Mouse (Mus musculus) forelimb bud, embryonic 11.5 days (tissue): ENCODE measurements around the gene Grm6.

Experiments used
- DNase-seq: peaks from one replicate; pipeline ENCODE4 v3.0.0-alpha.2; 2012; ENCODE audit warnings: low read depth, low spot score

Gene Grm6

GRCm38 (mm10) chr11:50850177-50850735 is at the start of gene Grm6:
Gene Grm6 (plus strand): TSS chr11:50850685.
- DNase-seq = no peak

DNA sequence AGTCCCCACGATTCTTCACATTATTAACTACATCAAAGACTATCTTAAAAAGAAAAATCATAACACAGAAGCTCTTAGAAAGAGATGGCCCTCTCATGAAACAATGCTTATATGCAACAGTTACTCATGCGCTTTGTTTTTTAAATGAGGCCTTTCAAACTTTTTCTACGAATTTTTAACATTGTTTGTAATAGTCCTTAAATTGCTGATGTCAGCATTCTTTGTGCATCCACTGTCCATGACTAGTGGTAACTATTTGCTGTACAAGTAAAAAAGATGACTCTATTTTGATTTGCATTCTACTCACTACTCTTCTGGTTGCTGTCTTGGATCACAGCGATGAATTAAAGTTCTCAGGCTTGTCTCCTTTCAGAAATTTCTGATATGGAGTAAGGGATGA is 36.3 kb upstream of the Grm6 start:
- DNase-seq = no peak

DNA sequence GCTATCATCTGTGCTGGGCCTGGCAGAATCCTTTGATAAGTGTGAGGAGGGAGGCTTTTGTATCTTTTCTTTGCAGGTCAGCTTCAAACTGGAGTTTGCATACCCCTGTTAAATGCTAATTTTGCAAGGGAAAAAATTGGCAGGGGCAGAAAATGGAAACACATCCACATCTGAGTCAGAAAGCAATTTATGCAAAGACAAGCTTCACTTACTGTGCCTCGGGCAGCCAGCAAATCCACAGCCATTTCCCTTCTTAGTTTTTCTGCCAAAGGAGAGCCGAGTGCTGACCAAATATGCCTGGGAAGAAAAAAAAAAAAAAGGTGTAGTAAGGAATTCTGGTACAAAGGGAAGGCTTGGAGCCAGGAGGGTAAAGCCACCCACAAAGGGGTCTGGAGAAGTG is 24.3 kb upstream of the Grm6 start:
- no peak for DNase-seq

- DNase-seq = peak; percentile 81
Observed at GRCm38 (mm10) chr11:50827010-50827953, 23.2 kb upstream of the Grm6 start, which contains the start of gene Zfp354c. Gene Zfp354c (minus strand): TSS chr11:50827724.

DNA sequence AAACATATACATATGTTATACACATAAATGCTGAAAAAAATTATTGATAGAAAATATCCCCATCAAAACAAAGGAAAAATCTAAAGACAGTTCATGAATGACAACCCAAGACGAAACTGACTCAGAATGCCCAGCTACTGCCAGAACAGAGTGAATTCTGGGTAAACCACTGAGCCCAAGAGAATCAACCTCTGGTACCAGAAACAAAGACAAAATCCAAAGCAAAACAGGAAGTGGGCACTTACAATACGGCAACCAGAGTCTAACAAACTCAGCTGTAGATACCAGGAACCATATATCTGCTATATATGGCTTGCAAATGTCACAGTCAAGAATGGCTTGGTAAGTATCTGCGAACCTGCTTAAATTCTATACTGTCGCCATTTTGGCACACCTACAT is 14.8 kb upstream of the Grm6 start:
- DNase-seq = no peak

GRCm38 (mm10) chr11:50841023-50841735 is 9.3 kb upstream of the Grm6 start, which contains the start of gene Zfp879:
Gene Zfp879 (minus strand): TSS chr11:50841552.
- peak; percentile 95 for DNase-seq

DNA sequence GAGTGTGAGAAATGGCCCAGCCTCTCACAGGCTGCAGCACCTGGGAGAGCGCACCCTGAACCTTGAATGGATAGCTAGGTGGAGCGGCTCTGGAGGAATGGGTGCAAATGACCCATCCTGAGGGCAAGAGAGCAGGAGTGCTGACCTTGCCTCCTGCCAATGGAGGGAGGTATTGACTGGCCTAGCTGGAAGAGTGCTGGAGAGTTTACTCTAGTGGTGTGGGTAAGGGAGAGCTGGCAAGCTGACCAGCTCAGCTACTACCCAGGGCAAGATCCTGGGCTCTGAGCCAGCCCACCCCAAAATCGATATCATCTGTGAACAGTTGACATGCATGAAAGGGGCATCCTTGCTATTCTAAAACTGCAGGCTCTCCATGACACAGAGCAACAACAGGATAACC is 4.5 kb upstream of the Grm6 start:
- DNase-seq = no peak

- DNase-seq = no peak
Observed at GRCm38 (mm10) chr11:50847047-50847446, 3.4 kb upstream of the Grm6 start.

DNA sequence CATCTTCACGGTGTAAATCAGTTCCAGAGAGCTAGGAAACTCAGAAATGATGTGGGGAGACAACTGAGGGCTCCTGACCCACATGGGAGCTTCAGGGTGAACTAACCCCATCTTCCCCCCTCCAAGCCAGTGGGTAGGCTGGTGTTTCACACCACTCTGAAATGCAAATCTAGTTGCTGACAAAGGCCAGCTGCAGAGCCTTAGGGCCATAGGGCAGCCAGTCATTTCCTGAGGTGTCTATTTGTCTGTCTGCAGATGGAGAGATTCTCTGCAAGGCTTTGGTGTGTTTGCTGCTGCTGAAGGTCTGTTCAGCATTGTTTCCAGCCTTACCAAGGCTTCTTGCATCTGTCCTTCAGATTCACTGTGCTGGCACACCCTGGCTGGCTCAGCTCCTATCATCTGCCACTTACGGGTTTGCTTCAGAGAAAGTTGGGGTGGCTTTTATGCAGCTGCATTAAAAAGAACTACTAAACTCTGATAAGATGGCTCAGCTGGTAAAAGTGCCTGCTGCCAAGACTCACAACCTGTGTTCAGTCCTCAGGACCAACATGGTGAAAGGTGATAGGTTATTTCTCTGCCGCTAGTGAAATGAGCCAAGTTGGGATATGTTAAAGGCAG is 1.9 kb upstream of the Grm6 start:
- no peak for DNase-seq

- DNase-seq = no peak
Observed at GRCm38 (mm10) chr11:50849310-50849709, 1.2 kb upstream of the Grm6 start.

DNA sequence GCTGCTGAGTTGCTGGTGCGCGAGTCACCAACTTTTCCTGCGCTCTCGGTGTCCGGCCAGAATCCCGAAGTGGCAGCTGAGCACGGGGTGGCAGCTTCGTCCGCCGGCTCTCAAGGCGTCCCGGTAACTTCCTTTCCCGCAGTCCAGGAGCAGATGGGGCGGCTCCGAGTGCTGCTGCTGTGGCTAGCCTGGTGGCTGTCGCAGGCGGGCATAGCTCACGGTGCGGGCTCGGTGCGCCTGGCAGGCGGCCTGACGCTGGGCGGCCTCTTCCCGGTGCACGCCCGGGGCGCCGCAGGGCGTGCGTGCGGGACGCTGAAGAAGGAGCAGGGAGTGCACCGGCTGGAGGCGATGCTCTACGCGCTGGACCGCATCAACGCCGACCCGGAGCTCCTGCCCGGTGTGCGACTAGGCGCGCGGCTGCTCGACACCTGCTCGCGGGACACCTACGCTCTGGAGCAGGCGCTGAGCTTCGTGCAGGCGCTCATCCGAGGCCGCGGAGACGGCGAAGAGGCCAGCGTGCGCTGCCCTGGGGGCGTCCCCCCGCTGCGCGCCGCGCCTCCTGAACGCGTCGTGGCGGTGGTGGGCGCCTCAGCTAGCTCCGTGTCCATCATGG is 610 bp downstream of the Grm6 start:
- no peak for DNase-seq

- no peak for DNase-seq
Observed at GRCm38 (mm10) chr11:50878641-50879040, 28.2 kb downstream of the Grm6 start.

DNA sequence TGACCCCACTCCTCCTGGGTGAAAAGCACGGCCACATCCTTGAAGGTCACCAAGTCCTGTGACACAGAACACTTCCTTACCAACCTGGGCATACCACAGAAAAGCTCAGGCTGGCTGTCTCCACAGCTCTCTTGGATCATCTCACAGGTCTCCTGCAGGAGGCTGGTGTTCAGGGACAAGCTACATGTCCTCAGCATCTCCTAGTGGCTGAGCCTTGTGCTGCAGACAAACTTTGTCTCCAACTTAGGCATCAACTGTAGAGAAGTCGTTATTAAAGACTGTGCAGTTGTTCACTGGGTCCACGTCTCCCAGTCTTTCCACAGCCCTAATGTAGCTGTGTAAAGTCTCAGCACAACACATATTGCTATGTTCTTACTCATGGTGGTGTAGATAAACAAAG is 33.3 kb downstream of the Grm6 start:
- DNase-seq = no peak

- no peak for DNase-seq
Observed at GRCm38 (mm10) chr11:50886231-50886932, 35.9 kb downstream of the Grm6 start.

GRCm38 (mm10) chr11:50886933-50887293 is 36.4 kb downstream of the Grm6 start:
- no peak for DNase-seq

DNA sequence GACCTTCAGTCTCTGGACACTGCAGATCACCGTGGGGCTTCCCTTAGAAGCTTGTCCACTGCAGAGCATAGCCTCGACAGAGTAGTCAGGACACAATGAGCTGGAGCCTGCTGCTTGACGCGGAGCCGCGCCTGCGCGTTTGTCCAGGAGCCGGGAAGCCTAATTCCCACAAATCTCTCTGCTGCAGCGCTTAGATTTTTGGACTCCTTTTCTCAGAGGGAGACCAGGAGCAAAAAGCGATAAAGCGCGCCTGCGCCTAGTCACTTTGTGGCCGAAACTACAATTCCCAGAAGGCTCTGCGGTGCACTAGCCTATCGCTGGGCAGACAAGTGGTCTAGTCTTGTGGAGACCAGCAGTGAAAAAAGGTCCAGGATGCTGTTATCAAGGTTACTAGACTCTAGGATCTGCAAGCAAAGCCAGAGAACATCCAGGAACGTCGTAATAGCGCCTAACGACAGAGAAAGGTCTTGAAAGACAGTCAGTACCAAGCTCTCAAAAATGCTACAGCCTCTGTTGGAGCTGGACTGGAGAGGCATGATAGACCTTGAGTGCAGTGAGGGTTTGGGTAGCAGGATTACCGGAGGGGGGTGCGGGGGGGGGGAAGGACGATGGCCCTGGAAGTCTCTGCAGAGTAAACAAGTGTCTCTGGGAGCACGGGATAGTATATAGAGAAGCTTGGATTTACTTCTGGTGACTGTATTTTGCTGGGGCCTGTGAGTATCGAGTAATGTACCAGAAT is 37.1 kb downstream of the Grm6 start, which contains the start of gene Zfp454:
Gene Zfp454, minus strand, starts transcription at position 262 of the 739 bp plus-strand sequence.
- peak; percentile 95 for DNase-seq

DNA sequence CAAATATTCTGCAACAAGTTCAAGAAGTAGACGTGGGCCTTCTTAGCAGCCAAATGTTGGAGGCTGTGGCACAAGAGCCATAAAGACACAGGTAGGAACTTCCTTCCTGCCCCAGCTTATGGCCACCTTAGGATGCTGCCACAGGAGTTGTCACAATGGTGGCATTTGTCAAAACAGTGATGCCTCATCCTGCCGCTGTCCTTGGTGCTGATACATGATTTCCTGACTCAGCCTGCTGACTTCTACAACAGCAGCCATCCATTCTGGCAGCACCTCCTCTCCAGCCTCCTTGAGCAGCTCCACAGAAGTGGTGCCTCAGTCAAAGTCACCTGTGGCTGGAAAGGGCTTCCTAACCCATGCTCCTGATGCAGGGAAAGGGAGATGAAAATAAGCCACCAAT is 42.0 kb downstream of the Grm6 start:
- DNase-seq = peak; percentile 6

- DNase-seq = no peak
Observed at GRCm38 (mm10) chr11:50897359-50897758, 46.9 kb downstream of the Grm6 start.

DNA sequence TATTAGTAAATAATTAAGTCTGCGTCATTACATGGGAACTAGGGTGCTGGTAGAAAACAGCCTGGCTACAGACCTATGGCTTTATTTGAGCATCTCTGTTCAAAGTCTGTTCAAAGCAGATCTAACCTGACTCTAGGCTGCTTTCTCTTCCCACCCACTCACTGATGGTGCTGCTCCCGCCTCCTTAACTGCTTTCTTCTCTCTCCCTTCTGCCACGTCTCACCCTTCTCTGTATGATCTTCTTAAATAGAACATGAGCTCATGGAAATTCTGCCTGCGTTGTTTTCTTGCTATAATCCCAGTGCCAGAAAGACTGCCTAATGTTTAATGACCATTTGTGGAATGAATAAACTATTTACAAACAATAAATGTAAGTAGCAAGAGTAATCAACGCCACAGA is 57.7 kb downstream of the Grm6 start:
- no peak for DNase-seq

DNA sequence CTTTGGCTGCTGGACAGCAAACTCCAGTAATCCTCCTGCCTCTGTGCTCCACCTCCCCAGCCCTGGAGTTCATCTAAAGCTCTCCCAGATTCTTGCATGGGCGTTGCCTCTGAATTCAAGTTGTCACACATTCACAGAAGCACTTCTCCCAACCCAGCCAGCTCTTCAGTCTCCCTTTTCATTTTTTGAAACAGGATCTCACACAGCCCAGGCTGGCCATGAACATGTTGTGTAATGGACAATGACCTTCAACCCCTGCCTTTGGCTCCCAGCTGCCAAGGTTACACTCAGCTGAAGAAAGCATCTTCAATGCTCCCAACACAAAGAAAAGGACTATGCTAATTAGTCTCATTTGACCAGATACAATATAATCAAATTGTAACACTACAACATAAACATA is 62.8 kb downstream of the Grm6 start:
- DNase-seq = no peak
